Mouse (Mus musculus) cortical plate, adult 2 months (tissue): Measurements from ENCODE around the gene Papln.

Experiments used
- CTCF ChIP-seq: fragments of 200-500 bp; IDR thresholded peaks from 2 replicates; pipeline ENCODE4 v1.5.1; 2011; ENCODE audit warnings: mild to moderate bottlenecking, control low read depth, low read length; ENCODE audit not compliant: insufficient read depth; ENCODE audit errors: extremely low read depth
- POLR2A ChIP-seq: fragments of 200-500 bp; IDR thresholded peaks from 2 replicates; pipeline ENCODE4 v1.6.1; 2011; ENCODE audit warnings: mild to moderate bottlenecking, low read length, control low read depth; ENCODE audit not compliant: insufficient read depth; ENCODE audit errors: extremely low read depth

DNA sequence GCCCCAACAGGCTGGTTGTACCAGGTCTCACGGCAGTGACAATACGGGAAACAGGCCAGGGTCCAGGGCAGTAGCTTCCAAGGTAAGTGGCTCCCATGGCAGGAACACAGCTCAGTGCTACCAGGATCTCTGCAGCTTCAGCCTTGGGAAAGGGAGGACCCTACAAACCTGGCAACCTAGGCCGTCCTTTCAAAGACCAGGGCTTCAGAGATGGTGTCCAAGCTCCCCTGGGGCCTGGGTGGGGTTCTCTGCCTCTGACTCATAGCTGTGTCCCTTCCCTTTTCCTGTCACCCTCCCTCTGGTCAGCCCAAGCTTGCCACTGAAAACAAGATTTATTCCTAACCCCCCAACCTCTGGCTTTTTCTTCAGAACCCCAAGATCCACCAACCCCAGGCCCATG lies 16.7 kb downstream of the Papln start:
- TF ChIP-seq CTCF: no peak
- no peak for TF ChIP-seq POLR2A
